Mouse (Mus musculus) MEL (cell line): ENCODE measurements around the gene Adcy4. TPM values are rescaled to one million over a fixed set of nuclear protein-coding genes. Genes with fewer than 3 reads are reported as not detected.

Source experiments
- DNase-seq: peaks from one replicate; pipeline ENCODE4 v3.0.0; 2011; ENCODE audit warnings: low read depth, low spot score
- H3K27ac ChIP-seq: 2 replicates; pipeline ENCODE4 v1.5.1; 2012; ENCODE audit warnings: low read depth, mild to moderate bottlenecking, control low read depth, low read length, moderate library complexity; ENCODE audit not compliant: control insufficient read depth
- H3K27me3 ChIP-seq, 2 experiments: fragments of 150-350 bp in 1 of 2; sonication (generic) in 1 of 2; 2 replicates each; pipeline ENCODE4 v1.6.1; 2012; ENCODE audit warnings: low read length in 2 of 2, mild to moderate bottlenecking in 2 of 2, improper control_type of control experiment in 1 of 2, moderate library complexity in 1 of 2; ENCODE audit not compliant: insufficient read depth in 2 of 2, control insufficient read depth in 1 of 2
- H3K36me3 ChIP-seq, 2 experiments: 2 replicates each; pipeline ENCODE4 v1.6.1; 2012 to 2014; ENCODE audit warnings: low read length in 2 of 2, improper control_type of control experiment in 1 of 2, inconsistent platforms in 1 of 2, mild to moderate bottlenecking in 1 of 2; ENCODE audit not compliant: insufficient read depth in 2 of 2, control insufficient read depth in 1 of 2
- H3K4me1 ChIP-seq, 2 experiments: fragments of 150-350 bp in 1 of 2; sonication (generic) in 1 of 2; 2 replicates each; pipeline ENCODE4 v1.6.1; 2012; ENCODE audit warnings: low read length in 2 of 2, improper control_type of control experiment in 1 of 2, mild to moderate bottlenecking in 1 of 2; ENCODE audit not compliant: insufficient read depth in 2 of 2, control insufficient read depth in 1 of 2
- H3K4me3 ChIP-seq, 2 experiments: fragments of 150-350 bp in 1 of 2; sonication (generic) in 1 of 2; 2 replicates each; pipeline ENCODE4 v1.5.1; 2012; ENCODE audit warnings: low read depth in 2 of 2, low read length in 2 of 2, mild to moderate bottlenecking in 2 of 2, moderate library complexity in 2 of 2, control low read depth in 1 of 2, improper control_type of control experiment in 1 of 2; ENCODE audit not compliant: control insufficient read depth in 1 of 2, insufficient read depth in 1 of 2
- H3K79me2 ChIP-seq: 2 replicates; pipeline ENCODE4 v1.6.1; 2012; ENCODE audit warnings: mild to moderate bottlenecking, low read length, moderate library complexity; ENCODE audit not compliant: control insufficient read depth, poor library complexity, insufficient read depth
- H3K9ac ChIP-seq: 2 replicates; pipeline ENCODE4 v1.6.1; 2012; ENCODE audit warnings: low read depth, mild to moderate bottlenecking, control low read depth, low read length, moderate library complexity; ENCODE audit not compliant: control insufficient read depth, poor library complexity, severe bottlenecking
- H3K9me3 ChIP-seq: fragments of 150-350 bp; sonication (generic); replicated peaks from 2 replicates; pipeline ENCODE4 v1.6.1; 2012; ENCODE audit warnings: mild to moderate bottlenecking, low read length, improper control_type of control experiment, moderate library complexity; ENCODE audit not compliant: insufficient read depth
- BHLHE40 ChIP-seq: IDR thresholded peaks from 2 replicates; pipeline ENCODE4 v1.6.1; 2012; ENCODE audit warnings: low read depth, mild to moderate bottlenecking, inconsistent platforms, low read length, improper control_type of control experiment, borderline replicate concordance
- CHD1 ChIP-seq: IDR thresholded peaks from 2 replicates; pipeline ENCODE4 v1.6.1; 2012; ENCODE audit warnings: low read depth, mild to moderate bottlenecking, inconsistent platforms, low read length, improper control_type of control experiment
- CHD2 ChIP-seq: IDR thresholded peaks from 2 replicates; pipeline ENCODE4 v1.6.1; 2011; ENCODE audit warnings: low read length, improper control_type of control experiment
- CTCF ChIP-seq, 3 experiments: IDR thresholded peaks in 2 of 3; conservative IDR thresholded peaks in 1 of 3; 2 replicates each; pipeline ENCODE4 v1.5.1; 2011 to 2012; ENCODE audit warnings: low read length in 3 of 3, low read depth in 2 of 3, mild to moderate bottlenecking in 2 of 3, improper control_type of control experiment in 1 of 3, inconsistent platforms in 1 of 3, mixed read lengths in 1 of 3, moderate library complexity in 1 of 3; ENCODE audit not compliant: control insufficient read depth in 1 of 3, insufficient read depth in 1 of 3, poor library complexity in 1 of 3, severe bottlenecking in 1 of 3
- E2F4 ChIP-seq: IDR thresholded peaks from 2 replicates; pipeline ENCODE4 v1.6.1; 2011; ENCODE audit warnings: low read depth, low read length, improper control_type of control experiment, borderline replicate concordance
- ELF1 ChIP-seq: IDR thresholded peaks from 2 replicates; pipeline ENCODE4 v1.6.1; 2014; ENCODE audit warnings: low read depth, mild to moderate bottlenecking, inconsistent platforms, low read length, improper control_type of control experiment, moderate library complexity
- EP300 ChIP-seq, 2 experiments: IDR thresholded peaks; 2 replicates each; pipeline ENCODE4 v1.6.1; 2011; ENCODE audit warnings: improper control_type of control experiment in 2 of 2, low read length in 2 of 2, low read depth in 1 of 2, mild to moderate bottlenecking in 1 of 2
- ETS1 ChIP-seq: IDR thresholded peaks from 2 replicates; pipeline ENCODE4 v1.6.1; 2012; ENCODE audit warnings: low read depth, mild to moderate bottlenecking, inconsistent platforms, low read length, improper control_type of control experiment, moderate library complexity
- GATA1 ChIP-seq: IDR thresholded peaks from 2 replicates; pipeline ENCODE4 v1.6.1; 2011; ENCODE audit warnings: low read depth, low read length, improper control_type of control experiment
- HCFC1 ChIP-seq: IDR thresholded peaks from 2 replicates; pipeline ENCODE4 v1.6.1; 2012; ENCODE audit warnings: low read depth, mild to moderate bottlenecking, inconsistent platforms, low read length, improper control_type of control experiment, moderate library complexity
- JUND ChIP-seq: IDR thresholded peaks from 2 replicates; pipeline ENCODE4 v1.6.1; 2011; ENCODE audit warnings: low read depth, mild to moderate bottlenecking, improper control_type of control experiment, low read length
- KAT2A ChIP-seq: conservative IDR thresholded peaks from 2 replicates; pipeline ENCODE4 v1.6.1; 2012; ENCODE audit warnings: low read depth, low read length, improper control_type of control experiment, inconsistent platforms
- MAFK ChIP-seq: IDR thresholded peaks from 2 replicates; pipeline ENCODE4 v1.6.1; 2011; ENCODE audit warnings: low read depth, mild to moderate bottlenecking, low read length, improper control_type of control experiment, borderline replicate concordance
- MAX ChIP-seq: IDR thresholded peaks from 2 replicates; pipeline ENCODE4 v1.6.1; 2011; ENCODE audit warnings: low read length, improper control_type of control experiment
- MAZ ChIP-seq: IDR thresholded peaks from 2 replicates; pipeline ENCODE4 v1.6.1; 2012; ENCODE audit warnings: low read depth, mild to moderate bottlenecking, inconsistent platforms, low read length, improper control_type of control experiment
- MYB ChIP-seq: IDR thresholded peaks from 2 replicates; pipeline ENCODE4 v1.6.1; 2011; ENCODE audit warnings: mild to moderate bottlenecking, low read depth, low read length, improper control_type of control experiment
- MYC ChIP-seq: IDR thresholded peaks from 2 replicates; pipeline ENCODE4 v1.6.1; 2011; ENCODE audit warnings: low read depth, mild to moderate bottlenecking, low read length, improper control_type of control experiment, moderate library complexity
- NELFE ChIP-seq: IDR thresholded peaks from 2 replicates; pipeline ENCODE4 v1.6.1; 2011; ENCODE audit warnings: low read depth, low read length, improper control_type of control experiment
- NRF1 ChIP-seq: IDR thresholded peaks from 2 replicates; pipeline ENCODE4 v1.6.1; 2014; ENCODE audit warnings: low read depth, mild to moderate bottlenecking, inconsistent platforms, low read length, improper control_type of control experiment, moderate library complexity; ENCODE audit not compliant: poor library complexity, insufficient read depth, severe bottlenecking
- POLR2AphosphoS2 ChIP-seq: IDR thresholded peaks from 2 replicates; pipeline ENCODE4 v1.6.1; 2011; ENCODE audit warnings: low read length, improper control_type of control experiment
- POLR2AphosphoS5 ChIP-seq: IDR thresholded peaks from 2 replicates; pipeline ENCODE4 v1.6.1; 2012; ENCODE audit warnings: low read depth, borderline replicate concordance, mild to moderate bottlenecking, inconsistent platforms, low read length, moderate library complexity, mixed read lengths
- RAD21 ChIP-seq: IDR thresholded peaks from 2 replicates; pipeline ENCODE4 v1.6.1; 2011; ENCODE audit warnings: mild to moderate bottlenecking, low read depth, low read length, improper control_type of control experiment
- RCOR1 ChIP-seq: IDR thresholded peaks from 2 replicates; pipeline ENCODE4 v1.6.1; 2012; ENCODE audit warnings: low read depth, mild to moderate bottlenecking, inconsistent platforms, low read length, improper control_type of control experiment
- SIN3A ChIP-seq: IDR thresholded peaks from 2 replicates; pipeline ENCODE4 v1.6.1; 2012; ENCODE audit warnings: low read length, improper control_type of control experiment, inconsistent platforms
- SMC3 ChIP-seq: IDR thresholded peaks from 2 replicates; pipeline ENCODE4 v1.6.1; 2011; ENCODE audit warnings: low read depth, low read length, improper control_type of control experiment
- TAL1 ChIP-seq: IDR thresholded peaks from 2 replicates; pipeline ENCODE4 v1.6.1; 2012; ENCODE audit warnings: mild to moderate bottlenecking, inconsistent platforms, low read length, moderate library complexity, mixed read lengths
- TBP ChIP-seq: IDR thresholded peaks from 2 replicates; pipeline ENCODE4 v1.8.0; 2011; ENCODE audit warnings: low read depth, low read length, improper control_type of control experiment
- TCF12 ChIP-seq: IDR thresholded peaks from 2 replicates; pipeline ENCODE4 v1.6.1; 2014; ENCODE audit warnings: low read depth, mild to moderate bottlenecking, inconsistent platforms, low read length, improper control_type of control experiment, moderate library complexity
- UBTF ChIP-seq: IDR thresholded peaks from 2 replicates; pipeline ENCODE4 v1.6.1; 2012; ENCODE audit warnings: low read depth, mild to moderate bottlenecking, inconsistent platforms, low read length, improper control_type of control experiment, moderate library complexity, borderline replicate concordance; ENCODE audit not compliant: insufficient read depth
- ZC3H11A ChIP-seq: IDR thresholded peaks from 2 replicates; pipeline ENCODE4 v1.6.1; 2012; ENCODE audit warnings: low read depth, mild to moderate bottlenecking, inconsistent platforms, low read length, improper control_type of control experiment
- polyA plus RNA-seq, 2 experiments: library from polyadenylated mRNA; stranded (reverse) in 1 of 2; unstranded in 1 of 2; fragments of >175 nt in 1 of 2; fragments of >200 nt in 1 of 2; gene quantifications; 2 replicates each; pipeline versions ENCODE4 v1.2.1 to v1.2.4; 2012; ENCODE audit warnings: low replicate concordance in 2 of 2, low read depth in 1 of 2; ENCODE audit not compliant: insufficient read length in 2 of 2, insufficient read depth in 1 of 2, missing spikeins in 1 of 2
- total RNA-seq: library from RNA; depleted of rRNA; stranded (reverse); fragments of 300-350 nt; gene quantifications from 2 replicates; pipeline ENCODE4 v1.2.3, GENCODE M21; 2012

Adcy4 gene
- total and polyA plus RNA-seq, 3 experiments: 0.19 to 0.35 TPM; not detected in 1

GRCm38 (mm10) chr14:55814885-55815284 is 31.0 kb upstream of the Adcy4 start:
- Histone ChIP-seq H3K4me3 (no peak overlapping the region), H3K4me1 (no peaks in the 10 kb centered on the region), H3K9ac (no peak overlapping the region), H3K36me3 (no peaks in the 10 kb centered on the region), H3K79me2 (no peaks in the 10 kb centered on the region), H3K9me3 (no peaks in the 10 kb centered on the region), H3K27ac (no peak overlapping the region), H3K27me3 (peaks cover 0 to 2% of the 10 kb centered on the region in 2 experiments; a peak in 3 of 4 replicates)
- no peak for TF ChIP-seq BHLHE40
- TF ChIP-seq NRF1: no peak
- no peak for TF ChIP-seq TBP
- TF ChIP-seq HCFC1: no peak
- TF ChIP-seq CHD2: no peak
- TF ChIP-seq RAD21: no peak
- TF ChIP-seq SIN3A: no peak
- no peak for TF ChIP-seq E2F4
- TF ChIP-seq POLR2AphosphoS2: no peak
- no peak for TF ChIP-seq SMC3
- TF ChIP-seq CHD1: no peak
- TF ChIP-seq TCF12: no peak
- DNase-seq: no peak

GRCm38 (mm10) chr14:55795380-55796163 is 11.7 kb upstream of the Adcy4 start:
- 0 out of 4 replicates have a peak overlapping the region, but pooled peaks have one; percentile 0 to 1 for H3K4me3 ChIP-seq
- TF ChIP-seq ELF1 (peak; percentile 30; the same call in 1 of the 2 replicates), BHLHE40 (0 out of 2 replicates have a peak, but pooled peaks have one; percentile 31), TCF12 (peak; percentile 47; the same call in 1 of the 2 replicates), RCOR1 (peak; percentile 89), POLR2AphosphoS2 (no peak), MYC (0 out of 2 replicates have a peak, but pooled peaks have one; percentile 32), KAT2A (no peak), NELFE (no peak), SMC3 (no peak), UBTF (no peak), ZC3H11A (peak; percentile 33), JUND (peak; percentile 87), GATA1 (peak; percentile 72), ETS1 (peak; percentile 81), CHD1 (no peak), TAL1 (no peak; the same call in 1 of the 2 replicates), SIN3A (no peak; the same call in 1 of the 2 replicates), MAFK (no peak), MAX (no peak), CTCF (IDR thresholded peaks at IDR 0.05 in 2 of 3, conservative IDR thresholded peaks at IDR 0.05 in 1 of 3; ENCODE audit: control insufficient read depth in 1 of 3, insufficient read depth in 1 of 3, low read depth in 2 of 3, low read length in 3 of 3, poor library complexity in 1 of 3, severe bottlenecking in 1 of 3) (no peak), NRF1 (no peak), MYB (no peak), POLR2AphosphoS5 (no peak), EP300 (IDR thresholded peaks at IDR 0.05; ENCODE audit: low read depth in 1 of 2, low read length in 2 of 2) (peak; percentile 71 to 77; a peak in 3 of 4 replicates), MAZ (no peak)
- no peaks in the 10 kb centered on the region for H3K79me2 ChIP-seq

More at GRCm38 (mm10) chr14:55795380-55796163, 11.7 kb upstream of the Adcy4 start:
- H3K4me1 ChIP-seq: peaks cover 0 to 10% of the 10 kb centered on the region in 2 experiments
- H3K36me3 ChIP-seq: peaks cover 0 to 12% of the 10 kb centered on the region in 2 experiments; a peak in 2 of 4 replicates
- H3K9me3 ChIP-seq: no peaks in the 10 kb centered on the region
- H3K27ac ChIP-seq: peak overlapping the region; percentile 52
- peak overlapping the region; percentile 27 for H3K9ac ChIP-seq
- H3K27me3 ChIP-seq: no peaks in the 10 kb centered on the region
- peak; percentile 81 for DNase-seq
